ENCODE assay signal across 9 mouse cellular contexts in genomic region chr17:8799914-8800420, GRCm38 (mm10).
DNase-seq lines count a peak whose midpoint lies in the region; ATAC-seq and TF ChIP-seq lines count a peak whose summit lies in the region.
"Had no signal": no experiment of that assay in that cellular context is flagged by ENCODE, and none has a peak within 500 bp of the region (broad histone marks: within the 10 kb centered on the region; RNA-seq: fewer than 3 reads in every experiment).

No protein-coding gene starts in this region.

- H3K4me3 ChIP-seq in kidney, embryonic 15.5 days (replicated peaks), result peak overlapping the region; percentile 71
- peak overlapping the region; percentile 86 for H3K4me3 ChIP-seq in forebrain, embryonic 15.5 days
- peak overlapping the region; percentile 68; the same call in 1 of the 2 replicates for H3K4me3 ChIP-seq in limb, embryonic 14.5 days (replicated peaks; ENCODE audit: low read length)
- no peak overlapping the region for H3K4me3 ChIP-seq in thymus, adult 2 months (ENCODE audit: control insufficient read depth, insufficient read depth, low read length)
- H3K4me3 ChIP-seq: myocyte had no signal

- H3K9ac ChIP-seq in kidney, embryonic 15.5 days, result no peak overlapping the region
- H3K9ac ChIP-seq in forebrain, embryonic 15.5 days (replicated peaks), result 0 out of 2 replicates have a peak overlapping the region, but pooled peaks have one; percentile 91
- H3K9ac ChIP-seq in limb, embryonic 14.5 days (ENCODE audit: low read depth, low read length, severe bottlenecking), result no peak overlapping the region

- TF ChIP-seq POLR2A in limb, embryonic 14.5 days (IDR thresholded peaks at IDR 0.05; ENCODE audit: borderline replicate concordance, extremely low read depth, insufficient read depth, insufficient read length), result no peak
- TF ChIP-seq POLR2A in thymus, adult 2 months (IDR thresholded peaks at IDR 0.05; ENCODE audit: control insufficient read depth, extremely low read depth, insufficient read depth, low read length, poor library complexity), result no peak

- no peak overlapping the region for H3K27ac ChIP-seq in kidney, embryonic 15.5 days
- no peak overlapping the region for H3K27ac ChIP-seq in forebrain, embryonic 15.5 days (replicated peaks)
- no peak overlapping the region for H3K27ac ChIP-seq in limb, embryonic 14.5 days (replicated peaks; ENCODE audit: low read depth, low read length)
- H3K27ac ChIP-seq in thymus, adult 2 months (ENCODE audit: control insufficient read depth, insufficient read depth, low read length), result no peak overlapping the region

- DNase-seq in kidney, postnatal 14 days, result no peak
- peak; percentile 12 for DNase-seq in limb, embryonic 14.5 days (ENCODE audit: low spot score)
- DNase-seq in thymus, adult 2 months, result peak; percentile 17
- DNase-seq in ovary, postnatal 36 days (ENCODE audit: low spot score), result no peak
- no peak for DNase-seq in left cerebral cortex, postnatal 10 days (ENCODE audit: extremely low spot score in 1 of 2, low spot score in 2 of 2)
- no peak for DNase-seq in cerebellum, postnatal 36 days

- H3K4me2 ChIP-seq in kidney, embryonic 15.5 days, result peak overlapping the region; percentile 98
- H3K4me2 ChIP-seq in forebrain, embryonic 15.5 days (replicated peaks), result peak overlapping the region; percentile 95
- peak overlapping the region; percentile 95 for H3K4me2 ChIP-seq in limb, embryonic 14.5 days (replicated peaks; ENCODE audit: low read depth, low read length, severe bottlenecking)

- peaks cover 32% of the 10 kb centered on the region for H3K4me1 ChIP-seq in kidney, embryonic 15.5 days
- H3K4me1 ChIP-seq in forebrain, embryonic 15.5 days, result peaks cover 38% of the 10 kb centered on the region
- H3K4me1 ChIP-seq in limb, embryonic 14.5 days (ENCODE audit: control insufficient read depth, insufficient read depth, low read length), result peaks cover 14% of the 10 kb centered on the region
- peaks cover 25% of the 10 kb centered on the region for H3K4me1 ChIP-seq in thymus, adult 2 months (replicated peaks; ENCODE audit: control insufficient read depth, insufficient read depth, low read length)

- WGBS in kidney, embryonic 15.5 days, result under 1% methylated on average over 15 of the region's 15 CpGs
- WGBS in forebrain, embryonic 15.5 days, result 1% methylated on average over 15 of the region's 15 CpGs
- WGBS in limb, embryonic 14.5 days, result under 1% methylated on average over 15 of the region's 15 CpGs
- 4% methylated on average over 15 of the region's 15 CpGs for WGBS in thymus, adult 2 months

- H3K27me3 ChIP-seq in kidney, embryonic 15.5 days, result peaks cover 84% of the 10 kb centered on the region
- peaks cover 28% of the 10 kb centered on the region for H3K27me3 ChIP-seq in forebrain, embryonic 15.5 days
- peaks cover 57% of the 10 kb centered on the region for H3K27me3 ChIP-seq in limb, embryonic 14.5 days (ENCODE audit: control insufficient read depth, insufficient read depth, low read length)
- H3K27me3 ChIP-seq in thymus, adult 2 months (ENCODE audit: control insufficient read depth, insufficient read depth, low read length), result peaks cover 38% of the 10 kb centered on the region

- TF ChIP-seq CTCF in thymus, adult 2 months (IDR thresholded peaks at IDR 0.05; ENCODE audit: borderline replicate concordance, control insufficient read depth, extremely low read depth, insufficient read depth, low read length, poor library complexity), result no peak

- no peak for ATAC-seq in kidney, embryonic 15.5 days (replicated peaks; ENCODE audit: low FRiP score)
- no peak for ATAC-seq in forebrain, embryonic 15.5 days (replicated peaks)
- ATAC-seq in limb, embryonic 14.5 days (ENCODE audit: low FRiP score, low read depth), result no peak

- intact Hi-C loops in left cerebral cortex, postnatal 10 days (cut with DNase I), result no loop called here

- H3K36me3 ChIP-seq in kidney, embryonic 15.5 days, result no peaks in the 10 kb centered on the region
- H3K36me3 ChIP-seq in forebrain, embryonic 15.5 days, result no peaks in the 10 kb centered on the region
- H3K36me3 ChIP-seq in limb, embryonic 14.5 days (ENCODE audit: control insufficient read depth, insufficient read depth, low read length), result no peaks in the 10 kb centered on the region
- no peaks in the 10 kb centered on the region for H3K36me3 ChIP-seq in thymus, adult 2 months (ENCODE audit: control insufficient read depth, insufficient read depth, low read length)

- H3K9me3 ChIP-seq in kidney, embryonic 15.5 days (replicated peaks), result no peaks in the 10 kb centered on the region
- H3K9me3 ChIP-seq in forebrain, embryonic 15.5 days, result no peaks in the 10 kb centered on the region
- H3K9me3 ChIP-seq in limb, embryonic 14.5 days (ENCODE audit: control insufficient read depth, low read length), result no peaks in the 10 kb centered on the region

Comparison
In these comparisons a context has a peak if more than half of its experiments do, and no peak if none do; other contexts are left out.
1. DNase-seq: peak in limb, embryonic 14.5 days (single experiment) and thymus, adult 2 months (single experiment); none in kidney, postnatal 14 days (single experiment), ovary, postnatal 36 days (single experiment), left cerebral cortex, postnatal 10 days (0 of 2) and cerebellum, postnatal 36 days (0 of 2).
2. Peak in every context shown above with its lines, with median percentiles within 50 percentile points of each other: H3K4me2 ChIP-seq.